8 mouse cellular contexts compared by ENCODE assay signal in the genomic region with DNA sequence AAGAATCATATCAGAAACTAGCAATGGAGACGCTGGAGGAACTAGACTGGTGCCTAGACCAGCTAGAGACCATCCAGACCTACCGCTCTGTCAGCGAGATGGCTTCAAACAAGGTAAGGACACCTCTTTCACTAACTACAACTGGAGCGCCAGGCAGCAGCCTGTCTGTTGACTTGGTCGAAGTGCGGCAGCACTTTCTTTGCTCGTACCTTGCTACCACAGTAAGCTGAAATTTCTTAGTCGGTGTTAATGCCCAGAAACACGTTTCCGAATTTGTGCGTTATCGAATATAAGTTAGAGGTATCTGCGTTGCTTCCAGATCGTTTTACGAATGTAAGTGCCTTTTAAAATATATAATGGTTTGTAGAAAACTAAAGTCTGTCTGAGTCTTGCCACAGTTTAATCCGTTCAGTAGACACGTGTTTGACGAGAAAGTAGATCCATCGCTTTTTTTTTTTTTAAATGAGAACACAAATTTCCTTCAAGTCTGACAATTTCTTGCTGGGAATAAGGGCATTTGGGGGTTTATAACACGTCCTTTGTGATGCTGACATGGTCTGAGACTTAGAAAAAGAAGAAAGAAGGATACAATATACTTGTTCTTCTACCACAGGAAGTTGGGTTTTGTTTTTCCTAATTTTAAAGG.
A peak's percentile ranks its signal among the peaks of the same experiment; 100 is the strongest.
DNase-seq lines count a peak whose midpoint lies in the region; ATAC-seq and TF ChIP-seq lines count a peak whose summit lies in the region.

No protein-coding gene starts in this region.

- H3K4me2 ChIP-seq in heart, embryonic 14.5 days (ENCODE audit: low read length): peak overlapping the region; percentile 82
- H3K4me2 ChIP-seq in liver, embryonic 14.5 days (ENCODE audit: low read depth): peak overlapping the region; percentile 84

- H3K36me3 ChIP-seq in heart, embryonic 14.5 days (ENCODE audit: control insufficient read depth, insufficient read depth, low read length): no peaks in the 10 kb centered on the region
- no peaks in the 10 kb centered on the region for H3K36me3 ChIP-seq in hindbrain, embryonic 10.5 days
- no peaks in the 10 kb centered on the region for H3K36me3 ChIP-seq in liver, embryonic 14.5 days (replicated peaks; ENCODE audit: control insufficient read depth, insufficient read depth, low read depth)
- no peaks in the 10 kb centered on the region for H3K36me3 ChIP-seq in splenic B cell, adult 2 months (ENCODE audit: control insufficient read depth, insufficient read depth, low read length, poor library complexity, severe bottlenecking)

- H3K9me3 ChIP-seq in heart, embryonic 14.5 days (ENCODE audit: control insufficient read depth, low read length): no peaks in the 10 kb centered on the region
- H3K9me3 ChIP-seq in hindbrain, embryonic 10.5 days: no peaks in the 10 kb centered on the region
- H3K9me3 ChIP-seq in liver, embryonic 14.5 days (ENCODE audit: control insufficient read depth, low read length): no peaks in the 10 kb centered on the region

- no peak for TF ChIP-seq POLR2A in bone marrow, adult 2 months (IDR thresholded peaks at IDR 0.05; ENCODE audit: borderline replicate concordance, control insufficient read depth, low read depth, low read length)

- 14% methylated on average over 20 of the region's 20 CpGs for WGBS in heart, embryonic 14.5 days
- under 1% methylated on average over 20 of the region's 20 CpGs for WGBS in bone marrow, adult 2 months
- 5% methylated on average over 20 of the region's 20 CpGs for WGBS in hindbrain, embryonic 10.5 days
- 2% methylated on average over 20 of the region's 20 CpGs for WGBS in liver, embryonic 14.5 days (ENCODE audit: insufficient replicate concordance)

- H3K4me3 ChIP-seq in heart, embryonic 14.5 days (ENCODE audit: control insufficient read depth in 1 of 2, insufficient read depth in 1 of 2, low read depth in 1 of 2, low read length in 2 of 2): peak overlapping the region; percentile 53 to 55
- H3K4me3 ChIP-seq in bone marrow, adult 2 months (replicated peaks; ENCODE audit: control insufficient read depth, low read depth, low read length): peak overlapping the region; percentile 80
- peak overlapping the region; percentile 65 for H3K4me3 ChIP-seq in hindbrain, embryonic 10.5 days
- peak overlapping the region; percentile 70 to 93 for H3K4me3 ChIP-seq in liver, embryonic 14.5 days (ENCODE audit: insufficient read depth in 1 of 2, low read depth in 2 of 2, low read length in 2 of 2)

- no peak; the same call in 1 of the 2 replicates for ATAC-seq in heart, embryonic 14.5 days (ENCODE audit: insufficient number of reproducible peaks, insufficient read depth, low FRiP score, low read depth)
- peak; percentile 52 for ATAC-seq in liver, embryonic 14.5 days (ENCODE audit: insufficient read depth)

- peak overlapping the region; percentile 85 to 88 for H3K27ac ChIP-seq in heart, embryonic 14.5 days (replicated peaks in 1 of 2; ENCODE audit: control insufficient read depth in 1 of 2, insufficient read depth in 1 of 2, low read depth in 2 of 2, low read length in 2 of 2)
- H3K27ac ChIP-seq in bone marrow, adult 2 months (ENCODE audit: control insufficient read depth, insufficient read depth, low read depth, low read length, poor library complexity): peak overlapping the region; percentile 90
- H3K27ac ChIP-seq in hindbrain, embryonic 10.5 days: peak overlapping the region; percentile 86
- H3K27ac ChIP-seq in liver, embryonic 14.5 days: peak overlapping the region; percentile 55

- TF ChIP-seq CTCF in bone marrow, adult 2 months (IDR thresholded peaks at IDR 0.05; ENCODE audit: control insufficient read depth, insufficient read depth, low read length): no peak
- TF ChIP-seq CTCF in liver, embryonic 14.5 days (IDR thresholded peaks at IDR 0.05; ENCODE audit: low read depth): no peak

- no peak for TF ChIP-seq EP300 in liver, embryonic 14.5 days (IDR thresholded peaks at IDR 0.05; ENCODE audit: low read depth)

- peak overlapping the region; percentile 81 for H3K9ac ChIP-seq in heart, embryonic 14.5 days (ENCODE audit: low read length)
- H3K9ac ChIP-seq in liver, embryonic 14.5 days (replicated peaks): peak overlapping the region; percentile 74

- peaks cover 26 to 48% of the 10 kb centered on the region in 2 experiments for H3K4me1 ChIP-seq in heart, embryonic 14.5 days (ENCODE audit: control insufficient read depth in 2 of 2, insufficient read depth in 2 of 2, low read length in 2 of 2)
- H3K4me1 ChIP-seq in bone marrow, adult 2 months (ENCODE audit: control insufficient read depth, insufficient read depth, low read length): peaks cover 5% of the 10 kb centered on the region
- peaks cover 60% of the 10 kb centered on the region for H3K4me1 ChIP-seq in hindbrain, embryonic 10.5 days (replicated peaks)
- peaks cover 30 to 60% of the 10 kb centered on the region in 2 experiments for H3K4me1 ChIP-seq in liver, embryonic 14.5 days (replicated peaks; ENCODE audit: control insufficient read depth in 2 of 2, insufficient read depth in 2 of 2, low read length in 1 of 2)

- intact Hi-C loops in heart, postnatal 36 days (cut with DNase I): loop anchor here (1.0 to 5.0 kb wide), 4 partner anchors 38 to 86 kb away; no protein-coding TSS in a partner anchor

- DNase-seq in heart, postnatal 36 days: no peak
- DNase-seq in hindbrain, embryonic 10.5 days (ENCODE audit: low spot score): no peak
- DNase-seq in liver, embryonic 14.5 days (ENCODE audit: low read depth in 3 of 3, low spot score in 3 of 3): peak in 1 of 3 experiments; percentile 30
- peak; percentile 54 for DNase-seq in splenic B cell, adult 2 months (ENCODE audit: low read depth, low spot score)
- DNase-seq in adrenal gland, adult 8-10 months: no peak
- no peak for DNase-seq in layer of hippocampus, adult 9-10 months (ENCODE audit: low spot score)

- no peaks in the 10 kb centered on the region for H3K27me3 ChIP-seq in heart, embryonic 14.5 days (ENCODE audit: control insufficient read depth, insufficient read depth, low read length)
- H3K27me3 ChIP-seq in hindbrain, embryonic 10.5 days (ENCODE audit: insufficient read depth, poor library complexity, severe bottlenecking): peaks cover 17% of the 10 kb centered on the region
- H3K27me3 ChIP-seq in liver, embryonic 14.5 days (ENCODE audit: control insufficient read depth, insufficient read depth, low read length): no peaks in the 10 kb centered on the region
- no peaks in the 10 kb centered on the region for H3K27me3 ChIP-seq in splenic B cell, adult 2 months (ENCODE audit: control insufficient read depth, insufficient read depth, low read length, poor library complexity, severe bottlenecking)
